Mouse (Mus musculus): ENCODE data around the gene Sqor.

GRCm38 (mm10) chr2:122720564-122720963 lies 44.5 kb upstream of the Sqor start:
- TF ChIP-seq CTCF (IDR thresholded peaks at IDR 0.05; ENCODE audit: low read depth) (no peak), EP300 (optimal IDR thresholded peaks at IDR 0.05) (no peak)

Measured in stomach, postnatal 0 days (tissue).